Mouse (Mus musculus) adrenal gland, postnatal 25 days (tissue): ENCODE results near the gene Piezo1. TPM values are rescaled to one million over a fixed set of nuclear protein-coding genes. Genes with fewer than 3 reads are reported as not detected.
"Not testable (repeated sequence)": the region's sequence is repeated elsewhere in the genome, so short reads cannot be mapped to it uniquely, and the experiment has no call there.

ENCODE experiments used
- DNase-seq: peaks from one replicate; pipeline ENCODE4 v3.0.0; 2021; ENCODE audit warnings: mixed read lengths
- long read RNA-seq: library from polyadenylated mRNA; stranded (forward); transcript quantifications from one replicate; pipeline ENCODE4 v2.0.0, GENCODE M21; 2021
- total RNA-seq: library from RNA; stranded (reverse); gene quantifications from 2 replicates; pipeline ENCODE4 v1.2.3, GENCODE M21; 2021

The Piezo1 gene
- total RNA-seq, result 18.3 and 20.1 TPM in 2 replicates
- long read RNA-seq, partial matches to known transcripts, result 0 of 1 reads
- long read RNA-seq, other reads (novel, unspliced or antisense), result 1 of 1 reads

- peak; percentile 92 for DNase-seq
Measured at GRCm38 (mm10) chr8:122551265-122552051, at the start of gene Piezo1. Gene Piezo1 (minus strand): TSS chr8:122551329.

GRCm38 (mm10) chr8:122600666-122601065 lies 49.5 kb upstream of the Piezo1 start:
- no peak for DNase-seq

- no peak for DNase-seq
Measured at GRCm38 (mm10) chr8:122596031-122596430, 44.9 kb upstream of the Piezo1 start.

GRCm38 (mm10) chr8:122593783-122594507 lies 42.8 kb upstream of the Piezo1 start:
- no peak for DNase-seq

- DNase-seq, result no peak
Measured at GRCm38 (mm10) chr8:122593240-122593639, 42.1 kb upstream of the Piezo1 start.

- no peak for DNase-seq
Measured at GRCm38 (mm10) chr8:122586749-122587148, 35.6 kb upstream of the Piezo1 start.

GRCm38 (mm10) chr8:122586171-122586570 lies 35.0 kb upstream of the Piezo1 start:
- DNase-seq, result no peak

GRCm38 (mm10) chr8:122585411-122585891 lies 34.3 kb upstream of the Piezo1 start:
- DNase-seq, result no peak

- no peak for DNase-seq
Measured at GRCm38 (mm10) chr8:122584981-122585380, 33.9 kb upstream of the Piezo1 start.

- no peak for DNase-seq
Measured at GRCm38 (mm10) chr8:122580926-122581325, 29.8 kb upstream of the Piezo1 start.

GRCm38 (mm10) chr8:122579196-122579595 lies 28.1 kb upstream of the Piezo1 start:
- DNase-seq, result no peak

- no peak for DNase-seq
Measured at GRCm38 (mm10) chr8:122577116-122577515, 26.0 kb upstream of the Piezo1 start.

- peak; percentile 95 for DNase-seq
Measured at GRCm38 (mm10) chr8:122576648-122577022, 25.5 kb upstream of the Piezo1 start, which contains the start of gene Aprt. Gene Aprt (minus strand): TSS chr8:122576909.

GRCm38 (mm10) chr8:122575735-122576647 lies 24.9 kb upstream of the Piezo1 start:
- DNase-seq, result no peak

GRCm38 (mm10) chr8:122575286-122575685 lies 24.2 kb upstream of the Piezo1 start:
- no peak for DNase-seq

- no peak for DNase-seq
Measured at GRCm38 (mm10) chr8:122574667-122575251, 23.6 kb upstream of the Piezo1 start.

- no peak for DNase-seq
Measured at GRCm38 (mm10) chr8:122574264-122574663, 23.1 kb upstream of the Piezo1 start.

- no peak for DNase-seq
Measured at GRCm38 (mm10) chr8:122573577-122573976, 22.4 kb upstream of the Piezo1 start.

GRCm38 (mm10) chr8:122573176-122573575 lies 22.0 kb upstream of the Piezo1 start:
- not testable (repeated sequence) for DNase-seq

GRCm38 (mm10) chr8:122572751-122573150 lies 21.6 kb upstream of the Piezo1 start:
- no peak for DNase-seq

- no peak for DNase-seq
Measured at GRCm38 (mm10) chr8:122571750-122572267, 20.7 kb upstream of the Piezo1 start.
